Mouse (Mus musculus) stomach, postnatal 0 days (tissue): Measurements from ENCODE around the gene Ddi2.

Experiments used
- CTCF ChIP-seq: IDR thresholded peaks from 2 replicates; pipeline ENCODE4 v1.5.1; 2016; ENCODE audit warnings: antibody characterized with exemption, low read depth, mild to moderate bottlenecking, moderate library complexity
- EP300 ChIP-seq: optimal IDR thresholded peaks from 2 replicates; pipeline ENCODE3; 2016; ENCODE audit warnings: antibody characterized with exemption

DNA sequence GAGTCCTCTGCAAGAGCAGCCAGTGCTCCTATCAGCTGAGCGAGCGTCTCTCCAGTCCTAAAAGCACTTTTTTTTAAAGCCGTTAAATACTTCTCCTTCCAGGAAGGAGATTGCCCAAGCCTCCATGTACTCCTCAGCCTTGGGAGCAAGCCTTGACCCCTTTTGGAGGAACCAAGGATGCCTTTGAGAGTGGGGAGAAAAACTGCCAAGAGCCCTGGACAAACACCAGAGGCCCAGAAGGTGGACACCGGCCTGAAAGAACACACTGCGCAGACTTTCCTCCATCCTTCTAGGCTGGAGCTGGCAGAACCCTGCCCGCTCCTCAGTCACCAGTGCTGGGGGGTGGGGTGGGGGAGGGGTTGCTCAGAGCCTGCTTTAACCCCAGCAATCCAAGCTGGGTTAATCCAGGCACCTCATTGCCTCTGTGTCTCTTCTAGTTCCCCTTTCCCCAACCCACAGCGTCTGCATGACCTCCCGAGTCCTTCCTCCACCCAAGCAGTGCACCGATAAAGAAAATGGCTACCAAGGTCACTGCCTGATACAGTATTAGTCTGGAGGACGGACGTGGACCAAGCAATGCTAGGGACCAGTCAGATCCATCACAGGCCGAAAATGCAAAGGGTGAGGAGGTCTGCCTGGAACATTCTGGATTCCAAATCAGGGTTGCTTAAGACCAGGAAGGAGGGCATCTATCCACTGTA is 67.2 kb downstream of the Ddi2 start:
- TF ChIP-seq CTCF (no peak), EP300 (no peak)
